Mouse (Mus musculus): ENCODE measurements at regions not wholly inside any gene's neighbourhood (a gene's known extent, or its start where the extent isn't known, plus 50 kb on each side); places are given as distances from the start of the nearest gene placed in this dataset.

- TF ChIP-seq CTCF (conservative IDR thresholded peaks at IDR 0.05; ENCODE audit: low read length), result no peak
- no peak for TF ChIP-seq NANOG (IDR thresholded peaks at IDR 0.05; ENCODE audit: borderline replicate concordance, low read length)
- TF ChIP-seq POU5F1 (IDR thresholded peaks at IDR 0.05; ENCODE audit: borderline replicate concordance, low read length), result no peak
These were observed 771.0 kb downstream of the Mat2b start for GRCm38 (mm10) chr11:39923977-39924527.
